ENCODE assay signal across 7 mouse cellular contexts in genomic region chr11:100397600-100398389, GRCm38 (mm10). TPM values are rescaled to one million over a fixed set of nuclear protein-coding genes. Genes with fewer than 3 reads are reported as not detected.
A peak's percentile ranks its signal among the peaks of the same experiment; 100 is the strongest.
DNase-seq lines count a peak whose midpoint lies in the region; ATAC-seq and TF ChIP-seq lines count a peak whose summit lies in the region.

Gene Jup (minus strand): TSS chr11:100397763.

- intact Hi-C loops in left cerebral cortex, postnatal 4 days (cut with DNase I), result no loop called here

- 1% methylated on average over 37 of the region's 37 CpGs for WGBS in embryonic facial prominence, embryonic 10.5 days
- WGBS in intestine, postnatal 0 days, result under 1% methylated on average over 37 of the region's 37 CpGs
- WGBS in midbrain, embryonic 12.5 days, result 2% methylated on average over 36 of the region's 37 CpGs
- under 1% methylated on average over 37 of the region's 37 CpGs for WGBS in small intestine, adult 2 months

- no peaks in the 10 kb centered on the region for H3K36me3 ChIP-seq in embryonic facial prominence, embryonic 10.5 days (replicated peaks)
- H3K36me3 ChIP-seq in intestine, postnatal 0 days (ENCODE audit: control insufficient read depth, insufficient read depth), result no peaks in the 10 kb centered on the region
- no peaks in the 10 kb centered on the region for H3K36me3 ChIP-seq in midbrain, embryonic 12.5 days
- peaks cover 6% of the 10 kb centered on the region for H3K36me3 ChIP-seq in small intestine, adult 2 months (ENCODE audit: control insufficient read depth, insufficient read depth, low read length)

- no peaks in the 10 kb centered on the region for H3K9me3 ChIP-seq in embryonic facial prominence, embryonic 10.5 days
- no peaks in the 10 kb centered on the region for H3K9me3 ChIP-seq in intestine, postnatal 0 days (ENCODE audit: control insufficient read depth)
- no peaks in the 10 kb centered on the region for H3K9me3 ChIP-seq in midbrain, embryonic 12.5 days

- peak; percentile 99 for TF ChIP-seq POLR2A in small intestine, adult 2 months (IDR thresholded peaks at IDR 0.05; ENCODE audit: low read depth, low read length)

- H3K4me1 ChIP-seq in embryonic facial prominence, embryonic 10.5 days, result peaks cover 55% of the 10 kb centered on the region
- peaks cover 33% of the 10 kb centered on the region for H3K4me1 ChIP-seq in intestine, postnatal 0 days (replicated peaks; ENCODE audit: control insufficient read depth, insufficient read depth, low read length)
- peaks cover 25% of the 10 kb centered on the region for H3K4me1 ChIP-seq in midbrain, embryonic 12.5 days
- H3K4me1 ChIP-seq in small intestine, adult 2 months (ENCODE audit: control insufficient read depth, insufficient read depth, insufficient read length, low read length), result peaks cover 34% of the 10 kb centered on the region

- peaks cover 29% of the 10 kb centered on the region for H3K27me3 ChIP-seq in embryonic facial prominence, embryonic 10.5 days (replicated peaks; ENCODE audit: low read depth, poor library complexity, severe bottlenecking)
- H3K27me3 ChIP-seq in intestine, postnatal 0 days (replicated peaks; ENCODE audit: control insufficient read depth, insufficient read depth, low read length), result no peaks in the 10 kb centered on the region
- H3K27me3 ChIP-seq in midbrain, embryonic 12.5 days, result peaks cover 41% of the 10 kb centered on the region
- no peaks in the 10 kb centered on the region for H3K27me3 ChIP-seq in small intestine, adult 2 months (ENCODE audit: control insufficient read depth, insufficient read depth, low read length)

- H3K9ac ChIP-seq in intestine, postnatal 0 days (ENCODE audit: low read depth, low read length), result peak within 1 kb of the TSS; percentile 90
- H3K9ac ChIP-seq in midbrain, embryonic 12.5 days (replicated peaks), result peak within 1 kb of the TSS; percentile 78

- TF ChIP-seq CTCF in intestine, postnatal 0 days (IDR thresholded peaks at IDR 0.05; ENCODE audit: low read depth), result no peak
- TF ChIP-seq CTCF in small intestine, adult 2 months (IDR thresholded peaks at IDR 0.05; ENCODE audit: extremely low read depth, insufficient read length, insufficient replicate concordance, low read depth, low read length), result no peak

- peak; percentile 99 for DNase-seq in adrenal gland, postnatal 10 days
- DNase-seq in embryonic facial prominence, embryonic 10.5 days (ENCODE audit: low spot score), result peak; percentile 99
- peak; percentile 98 for DNase-seq in gonadal fat pad, adult 2 months (ENCODE audit: low read depth)
- DNase-seq in left cerebral cortex, postnatal 4 days, result peak; percentile 100

- peak within 1 kb of the TSS; percentile 84 for H3K4me2 ChIP-seq in intestine, postnatal 0 days (replicated peaks; ENCODE audit: low read depth)
- H3K4me2 ChIP-seq in midbrain, embryonic 12.5 days (replicated peaks), result peak within 1 kb of the TSS; percentile 59

- H3K4me3 ChIP-seq in embryonic facial prominence, embryonic 10.5 days, result peak within 1 kb of the TSS; percentile 69
- peak within 1 kb of the TSS; percentile 83 for H3K4me3 ChIP-seq in intestine, postnatal 0 days (ENCODE audit: low read depth, low read length)
- H3K4me3 ChIP-seq in midbrain, embryonic 12.5 days, result peak within 1 kb of the TSS; percentile 64
- H3K4me3 ChIP-seq in small intestine, adult 2 months (ENCODE audit: low read depth, low read length), result peak within 1 kb of the TSS; percentile 74

- peak within 1 kb of the TSS; percentile 86 for H3K27ac ChIP-seq in embryonic facial prominence, embryonic 10.5 days (replicated peaks)
- peak within 1 kb of the TSS; percentile 99 for H3K27ac ChIP-seq in intestine, postnatal 0 days (ENCODE audit: low read depth, low read length)
- H3K27ac ChIP-seq in midbrain, embryonic 12.5 days (replicated peaks), result peak within 1 kb of the TSS; percentile 56; the same call in 1 of the 2 replicates
- H3K27ac ChIP-seq in small intestine, adult 2 months (ENCODE audit: insufficient read depth, low read depth, low read length), result peak within 1 kb of the TSS; percentile 99

- ATAC-seq in intestine, postnatal 0 days, result peak; percentile 94
- ATAC-seq in midbrain, embryonic 12.5 days (ENCODE audit: low FRiP score, low read depth), result peak; percentile 98

RNA-seq across cellular contexts. Expression of gene Jup, which starts in this region (rescaled TPM):
- total RNA-seq in adrenal gland, postnatal 10 days (2021), result 10 to 100 TPM; 89.6 to 99.0 TPM
- 45.8 and 52.6 TPM in 2 replicates for polyA plus RNA-seq in embryonic facial prominence, embryonic 10.5 days (2016; fragmentation: Nextera tagmentation; extraction: Ambion mirVana)
- polyA plus RNA-seq in gonadal fat pad, adult 2 months (2012; rRNA removed), result 213 and 239 TPM in 2 replicates
- polyA plus RNA-seq in intestine, postnatal 0 days (2015; fragmentation: Nextera tagmentation; extraction: Ambion mirVana), result 102 and 103 TPM in 2 replicates
- 10 to 100 TPM; 74.2 to 77.9 TPM for total RNA-seq in left cerebral cortex, postnatal 4 days (2021)
- 46.4 and 53.8 TPM in 2 replicates for polyA plus RNA-seq in midbrain, embryonic 12.5 days (2016; fragmentation: Nextera tagmentation; extraction: Ambion mirVana)
- polyA plus RNA-seq in small intestine, adult 2 months (2012; rRNA removed), result 253 and 689 TPM in 2 replicates

Comparison
In these comparisons a context has a peak if more than half of its experiments do, and no peak if none do; other contexts are left out.
1. Peak in every context shown above with its lines: DNase-seq, ATAC-seq, H3K4me3 ChIP-seq and H3K27ac ChIP-seq.